Mouse (Mus musculus) Patski (cell line): ENCODE measurements around the gene Xpot. TPM values are rescaled to one million over a fixed set of nuclear protein-coding genes. Genes with fewer than 3 reads are reported as not detected.

ENCODE experiments used
- ATAC-seq: fragments of 100-300 bp; one replicate; pipeline ENCODE4 v1.8.0; 2021
- CTCF ChIA-PET: fragments of 350-600 bp; sonication (Branson Sonifier 250); formaldehyde crosslinking; loops from one replicate; lab custom pipeline; 2022; ENCODE audit warnings: inconsistent platforms; lab: Charles Lee
- POLR2A ChIA-PET: fragments of 350-600 bp; sonication (Branson Sonifier 250); formaldehyde crosslinking; loops from one replicate; lab custom pipeline; 2022; ENCODE audit warnings: antibody characterized with exemption, inconsistent platforms; lab: Charles Lee
- DNase-seq: peaks from one replicate; pipeline ENCODE4 v3.0.0-alpha.2; 2011; ENCODE audit warnings: low read depth, low spot score
- H3K27me3 ChIP-seq: fragments of 371-371 bp; one replicate; pipeline ENCODE4 v1.5.1; 2021
- CTCF ChIP-seq: fragments of 100-300 bp; IDR thresholded peaks from one replicate; pipeline ENCODE4 v1.5.1; 2021
- in situ Hi-C: fragments of 300-500 bp; cut with MboI; formaldehyde crosslinking; loops from 3 replicates; pipeline ENCODE4 v1.11.1; 2018; ENCODE audit warnings: low pct_unique_long_range_greater_than_20kb, mixed read lengths
- polyA plus RNA-seq: library from polyadenylated mRNA; unstranded; gene quantifications from one replicate; pipeline ENCODE4 v1.2.3, GENCODE M21; 2021

Gene Xpot
- polyA plus RNA-seq, 1 experiment from 2014 or later: 67.3 TPM

- CTCF ChIA-PET: no interaction called here
Observed at GRCm38 (mm10) chr10:121622431-121622830, 3.7 kb downstream of the Xpot start.

GRCm38 (mm10) chr10:121615935-121616334 lies 10.2 kb downstream of the Xpot start:
- in situ Hi-C loops: no loop called here
- ChIA-PET POLR2A (no interaction called here), CTCF (no interaction called here)
- ATAC-seq (no peak), DNase-seq (no peak)
- TF ChIP-seq CTCF: no peak
- no peaks in the 10 kb centered on the region for H3K27me3 ChIP-seq

More at GRCm38 (mm10) chr10:121622431-121622830, 3.7 kb downstream of the Xpot start:
- DNase-seq (no peak), ATAC-seq (no peak)
- in situ Hi-C loops: no loop called here
- H3K27me3 ChIP-seq: no peaks in the 10 kb centered on the region
- TF ChIP-seq CTCF: no peak
- POLR2A ChIA-PET: no interaction called here

GRCm38 (mm10) chr10:121615146-121615870 lies 10.8 kb downstream of the Xpot start:
- ATAC-seq (no peak), DNase-seq (no peak)
- CTCF ChIA-PET: no interaction called here
- POLR2A ChIA-PET: no interaction called here
- H3K27me3 ChIP-seq: no peaks in the 10 kb centered on the region
- in situ Hi-C loops: no loop called here
- no peak for TF ChIP-seq CTCF

- ATAC-seq: no peak
- in situ Hi-C loops: no loop called here
- ChIA-PET CTCF (no interaction called here), POLR2A (no interaction called here)
- H3K27me3 ChIP-seq: no peaks in the 10 kb centered on the region
- DNase-seq: no peak
- no peak for TF ChIP-seq CTCF
Observed at GRCm38 (mm10) chr10:121613570-121613969, 12.6 kb downstream of the Xpot start.

GRCm38 (mm10) chr10:121612448-121612847 lies 13.7 kb downstream of the Xpot start:
- TF ChIP-seq CTCF: no peak
- H3K27me3 ChIP-seq: no peaks in the 10 kb centered on the region
- ChIA-PET POLR2A (no interaction called here), CTCF (no interaction called here)
- DNase-seq: no peak
- no peak for ATAC-seq
- in situ Hi-C loops: no loop called here

GRCm38 (mm10) chr10:121611587-121611986 lies 14.5 kb downstream of the Xpot start:
- ChIA-PET POLR2A (no interaction called here), CTCF (no interaction called here)
- no peaks in the 10 kb centered on the region for H3K27me3 ChIP-seq
- in situ Hi-C loops: no loop called here
- no peak for TF ChIP-seq CTCF
- no peak for DNase-seq
- ATAC-seq: no peak

GRCm38 (mm10) chr10:121608177-121608576 lies 18.0 kb downstream of the Xpot start:
- TF ChIP-seq CTCF: no peak
- POLR2A ChIA-PET: no interaction called here
- no peak for DNase-seq
- ATAC-seq: no peak
- CTCF ChIA-PET: no interaction called here
- in situ Hi-C loops: no loop called here
- no peaks in the 10 kb centered on the region for H3K27me3 ChIP-seq

- ChIA-PET CTCF (no interaction called here), POLR2A (interaction anchor here (0.9 kb wide), 1 partner anchor 14 kb away, joined by 3 read pairs; no protein-coding TSS in a partner anchor)
- ATAC-seq (no peak), DNase-seq (no peak)
- in situ Hi-C loops: no loop called here
- TF ChIP-seq CTCF: no peak
- no peaks in the 10 kb centered on the region for H3K27me3 ChIP-seq
Observed at GRCm38 (mm10) chr10:121604632-121605344, 21.3 kb downstream of the Xpot start.

- ATAC-seq (no peak), DNase-seq (no peak)
- POLR2A ChIA-PET: no interaction called here
- no peak for TF ChIP-seq CTCF
- CTCF ChIA-PET: no interaction called here
- H3K27me3 ChIP-seq: no peaks in the 10 kb centered on the region
- in situ Hi-C loops: no loop called here
Observed at GRCm38 (mm10) chr10:121603556-121603955, 22.6 kb downstream of the Xpot start.

- H3K27me3 ChIP-seq: no peaks in the 10 kb centered on the region
- ChIA-PET POLR2A (no interaction called here), CTCF (no interaction called here)
- no peak for ATAC-seq
- DNase-seq: no peak
- in situ Hi-C loops: no loop called here
- no peak for TF ChIP-seq CTCF
Observed at GRCm38 (mm10) chr10:121601272-121601671, 24.9 kb downstream of the Xpot start.

- CTCF ChIA-PET: no interaction called here
- DNase-seq: no peak
- no peak for TF ChIP-seq CTCF
- ATAC-seq: no peak
- H3K27me3 ChIP-seq: no peaks in the 10 kb centered on the region
- POLR2A ChIA-PET: no interaction called here
- in situ Hi-C loops: no loop called here
Observed at GRCm38 (mm10) chr10:121596580-121596979, 29.6 kb downstream of the Xpot start.
